Mouse (Mus musculus): ENCODE measurements around the gene Olfr1120. TPM values are rescaled to one million over a fixed set of nuclear protein-coding genes. Genes with fewer than 3 reads are reported as not detected.
"Not testable (repeated sequence)": the region's sequence is repeated elsewhere in the genome, so short reads cannot be mapped to it uniquely, and the experiment has no call there.

Olfr1120 gene
- not detected in 2 replicates for polyA plus RNA-seq (2012; rRNA removed)

GRCm38 (mm10) chr2:87354515-87354914 is at the start of gene Olfr1120:
Gene Olfr1120, plus strand, starts transcription at chr2:87354815.
- H3K27ac ChIP-seq (ENCODE audit: insufficient read depth, low read length), result no peak within 1 kb of the TSS
- no peak within 1 kb of the TSS for H3K4me3 ChIP-seq (ENCODE audit: insufficient read depth, low read length)
- TF ChIP-seq CTCF (IDR thresholded peaks at IDR 0.05; ENCODE audit: extremely low read depth, insufficient read depth, low read length), result no peak
- no peak for TF ChIP-seq POLR2A (IDR thresholded peaks at IDR 0.05; ENCODE audit: extremely low read depth, insufficient read depth, low read length)
- no peaks in the 10 kb centered on the region for H3K4me1 ChIP-seq (ENCODE audit: control insufficient read depth, insufficient read depth, low read length)

GRCm38 (mm10) chr2:87307281-87307680 is 47.3 kb upstream of the Olfr1120 start, which contains the start of gene Olfr1118:
Gene Olfr1118, plus strand, starts transcription at chr2:87307581.
- no peak within 1 kb of the TSS for H3K4me3 ChIP-seq (ENCODE audit: insufficient read depth, low read length)
- TF ChIP-seq CTCF (IDR thresholded peaks at IDR 0.05; ENCODE audit: extremely low read depth, insufficient read depth, low read length) (no peak), POLR2A (IDR thresholded peaks at IDR 0.05; ENCODE audit: extremely low read depth, insufficient read depth, low read length) (no peak)
- H3K27ac ChIP-seq (ENCODE audit: insufficient read depth, low read length), result no peak within 1 kb of the TSS
- H3K4me1 ChIP-seq (ENCODE audit: control insufficient read depth, insufficient read depth, low read length), result no peaks in the 10 kb centered on the region

GRCm38 (mm10) chr2:87360121-87360520 is 5.5 kb downstream of the Olfr1120 start:
- not testable (repeated sequence) for H3K27ac ChIP-seq (ENCODE audit: insufficient read depth, low read length); H3K4me1 ChIP-seq (ENCODE audit: control insufficient read depth, insufficient read depth, low read length); H3K4me3 ChIP-seq (ENCODE audit: insufficient read depth, low read length)

- Histone ChIP-seq H3K27ac (ENCODE audit: insufficient read depth, low read length) (no peak within 1 kb of the TSS), H3K4me1 (ENCODE audit: control insufficient read depth, insufficient read depth, low read length) (no peaks in the 10 kb centered on the region), H3K4me3 (ENCODE audit: insufficient read depth, low read length) (no peak within 1 kb of the TSS)
- TF ChIP-seq CTCF (IDR thresholded peaks at IDR 0.05; ENCODE audit: extremely low read depth, insufficient read depth, low read length) (no peak), POLR2A (IDR thresholded peaks at IDR 0.05; ENCODE audit: extremely low read depth, insufficient read depth, low read length) (no peak)
These were observed 15.0 kb downstream of the Olfr1120 start, which contains the start of gene Olfr1121 for GRCm38 (mm10) chr2:87369595-87369994. Gene Olfr1121, plus strand, starts transcription at chr2:87369895.

- Histone ChIP-seq H3K27ac (ENCODE audit: insufficient read depth, low read length) (no peak overlapping the region), H3K4me1 (ENCODE audit: control insufficient read depth, insufficient read depth, low read length) (no peaks in the 10 kb centered on the region), H3K4me3 (ENCODE audit: insufficient read depth, low read length) (no peak overlapping the region)
- TF ChIP-seq CTCF (IDR thresholded peaks at IDR 0.05; ENCODE audit: extremely low read depth, insufficient read depth, low read length) (no peak), POLR2A (IDR thresholded peaks at IDR 0.05; ENCODE audit: extremely low read depth, insufficient read depth, low read length) (no peak)
These were observed 17.1 kb downstream of the Olfr1120 start for GRCm38 (mm10) chr2:87371726-87372125.

GRCm38 (mm10) chr2:87383935-87384334 is 29.3 kb downstream of the Olfr1120 start:
- Histone ChIP-seq H3K27ac (ENCODE audit: insufficient read depth, low read length) (no peak overlapping the region), H3K4me1 (ENCODE audit: control insufficient read depth, insufficient read depth, low read length) (no peaks in the 10 kb centered on the region), H3K4me3 (ENCODE audit: insufficient read depth, low read length) (no peak overlapping the region)
- TF ChIP-seq CTCF (IDR thresholded peaks at IDR 0.05; ENCODE audit: extremely low read depth, insufficient read depth, low read length) (no peak), POLR2A (IDR thresholded peaks at IDR 0.05; ENCODE audit: extremely low read depth, insufficient read depth, low read length) (no peak)

- no peak within 1 kb of the TSS for H3K4me3 ChIP-seq (ENCODE audit: insufficient read depth, low read length)
- no peaks in the 10 kb centered on the region for H3K4me1 ChIP-seq (ENCODE audit: control insufficient read depth, insufficient read depth, low read length)
- no peak within 1 kb of the TSS for H3K27ac ChIP-seq (ENCODE audit: insufficient read depth, low read length)
- TF ChIP-seq CTCF (IDR thresholded peaks at IDR 0.05; ENCODE audit: extremely low read depth, insufficient read depth, low read length), result no peak
- no peak for TF ChIP-seq POLR2A (IDR thresholded peaks at IDR 0.05; ENCODE audit: extremely low read depth, insufficient read depth, low read length)
These were observed 30.9 kb downstream of the Olfr1120 start, which contains the start of gene Olfr1122 for GRCm38 (mm10) chr2:87385549-87385948. Gene Olfr1122, plus strand, starts transcription at chr2:87385849.

- H3K27ac ChIP-seq (ENCODE audit: insufficient read depth, low read length); H3K4me1 ChIP-seq (ENCODE audit: control insufficient read depth, insufficient read depth, low read length); H3K4me3 ChIP-seq (ENCODE audit: insufficient read depth, low read length): not testable (repeated sequence)
These were observed 39.0 kb downstream of the Olfr1120 start for GRCm38 (mm10) chr2:87393605-87394004.

- 0 out of 2 replicates have a peak, but pooled peaks have one; percentile 7 for TF ChIP-seq CTCF (IDR thresholded peaks at IDR 0.05; ENCODE audit: extremely low read depth, insufficient read depth, low read length)
- H3K27ac ChIP-seq (ENCODE audit: insufficient read depth, low read length); H3K4me1 ChIP-seq (ENCODE audit: control insufficient read depth, insufficient read depth, low read length); H3K4me3 ChIP-seq (ENCODE audit: insufficient read depth, low read length): not testable (repeated sequence)
These were observed 40.1 kb downstream of the Olfr1120 start for GRCm38 (mm10) chr2:87394686-87395085.

Other genes with a start within 250 kb of the Olfr1120 start
- gene Olfr259, start 240.2 kb upstream of the Olfr1120 start, polyA plus RNA-seq (2012; rRNA removed), result not detected in 2 replicates
- gene Olfr1110, start 214.5 kb upstream of the Olfr1120 start, polyA plus RNA-seq (2012; rRNA removed), result not detected in 2 replicates
- not detected in 2 replicates for gene Olfr1111, start 202.2 kb upstream of the Olfr1120 start, polyA plus RNA-seq (2012; rRNA removed)
- not detected in 2 replicates for gene Olfr1112, start 167.0 kb upstream of the Olfr1120 start, polyA plus RNA-seq (2012; rRNA removed)
- not detected in 2 replicates for gene Olfr1113, start 145.8 kb upstream of the Olfr1120 start, polyA plus RNA-seq (2012; rRNA removed)
- not detected in 2 replicates for gene Olfr1115, start 106.8 kb upstream of the Olfr1120 start, polyA plus RNA-seq (2012; rRNA removed)
- not detected in 2 replicates for gene Olfr1116, start 87.3 kb upstream of the Olfr1120 start, polyA plus RNA-seq (2012; rRNA removed)
- gene Olfr1118, start 47.2 kb upstream of the Olfr1120 start, polyA plus RNA-seq (2012; rRNA removed), result not detected in 2 replicates
- gene Olfr1121, start 15.1 kb downstream of the Olfr1120 start, polyA plus RNA-seq (2012; rRNA removed), result not detected in 2 replicates
- not detected in 2 replicates for gene Olfr1122, start 31.0 kb downstream of the Olfr1120 start, polyA plus RNA-seq (2012; rRNA removed)
- not detected in 2 replicates for gene Olfr1123, start 61.8 kb downstream of the Olfr1120 start, polyA plus RNA-seq (2012; rRNA removed)
- not detected in 2 replicates for gene Olfr1124, start 75.5 kb downstream of the Olfr1120 start, polyA plus RNA-seq (2012; rRNA removed)
- not detected in 2 replicates for gene Olfr1126, start 99.1 kb downstream of the Olfr1120 start, polyA plus RNA-seq (2012; rRNA removed)
- gene Pramel7, start 142.3 kb downstream of the Olfr1120 start, polyA plus RNA-seq (2012; rRNA removed), result not detected in 2 replicates
- not detected in 2 replicates for gene Pramel6, start 151.8 kb downstream of the Olfr1120 start, polyA plus RNA-seq (2012; rRNA removed)
- gene Olfr153, start 177.0 kb downstream of the Olfr1120 start, polyA plus RNA-seq (2012; rRNA removed), result not detected in 2 replicates
- not detected in 2 replicates for gene Olfr1128, start 190.7 kb downstream of the Olfr1120 start, polyA plus RNA-seq (2012; rRNA removed)
- not detected in 2 replicates for gene Olfr1129, start 219.1 kb downstream of the Olfr1120 start, polyA plus RNA-seq (2012; rRNA removed)